13 mouse cellular contexts compared by ENCODE assay signal in the genomic region with DNA sequence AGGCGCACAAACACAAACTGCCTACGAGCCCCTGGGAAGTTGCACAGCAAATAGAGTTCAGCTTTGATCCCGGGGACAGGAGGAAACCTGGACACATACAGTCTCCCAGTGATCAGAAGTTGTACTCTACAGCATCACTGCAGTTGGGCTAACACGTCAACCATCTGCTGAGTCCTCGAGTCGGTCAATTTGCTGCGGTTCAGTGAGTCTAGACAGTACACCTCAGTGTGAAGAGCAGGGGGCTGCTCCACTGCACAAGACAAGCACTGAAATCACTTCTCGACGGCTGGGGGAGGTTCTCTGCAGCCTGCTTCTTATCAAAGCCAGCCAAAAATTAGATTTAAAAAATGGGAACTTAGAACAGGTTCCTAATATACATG.
DNase-seq lines count a peak whose midpoint lies in the region; ATAC-seq and TF ChIP-seq lines count a peak whose summit lies in the region.
"Had no signal": no experiment of that assay in that cellular context is flagged by ENCODE, and none has a peak within 500 bp of the region (broad histone marks: within the 10 kb centered on the region; RNA-seq: fewer than 3 reads in every experiment).

No protein-coding gene starts in this region.

- no peaks in the 10 kb centered on the region for H3K4me1 ChIP-seq in hindbrain, embryonic 11.5 days (replicated peaks; ENCODE audit: control insufficient read depth, insufficient read depth, low read length)
- H3K4me1 ChIP-seq: heart, embryonic 15.5 days had no signal

- DNase-seq in cerebellum, postnatal 10 days: peak; percentile 51 to 68
- no peak for DNase-seq in cerebellum, adult 9-10 months
- DNase-seq in left cerebral cortex, postnatal 4 days: peak; percentile 74
- DNase-seq in left cerebral cortex, adult 2 months (ENCODE audit: extremely low spot score in 1 of 2, low spot score in 2 of 2): no peak
- DNase-seq in hindbrain, embryonic 11.5 days (ENCODE audit: low spot score): peak; percentile 25
- peak; percentile 95 for DNase-seq in retina, postnatal 1 day
- DNase-seq in gastrocnemius, postnatal 36 days: no peak
- DNase-seq in adrenal gland, adult (ENCODE audit: inconsistent age in 2 of 2, low spot score in 1 of 2): no peak
- DNase-seq: cerebellum, adult 8-10 months; gastrocnemius, postnatal 10 days; kidney, postnatal 25 days had no signal

- no peak overlapping the region for H3K4me3 ChIP-seq in left cerebral cortex, adult 2 months
- no peak overlapping the region for H3K4me3 ChIP-seq in hindbrain, embryonic 11.5 days (ENCODE audit: low read depth, low read length)
- H3K4me3 ChIP-seq: heart, embryonic 15.5 days had no signal

- intact Hi-C loops in left cerebral cortex, postnatal 4 days (cut with DNase I): no loop called here
- intact Hi-C loops in left cerebral cortex, adult 2 months (cut with DNase I): no loop called here
- intact Hi-C loops in gastrocnemius, postnatal 36 days (cut with DNase I): no loop called here

- no peak for TF ChIP-seq CTCF in left cerebral cortex, adult 2 months (IDR thresholded peaks at IDR 0.05)

- no peak overlapping the region for H3K4me2 ChIP-seq in hindbrain, embryonic 11.5 days (replicated peaks; ENCODE audit: low read depth, low read length)
- H3K4me2 ChIP-seq: heart, embryonic 15.5 days; liver, embryonic 11.5 days had no signal

- no peaks in the 10 kb centered on the region for H3K27me3 ChIP-seq in hindbrain, embryonic 11.5 days (ENCODE audit: control insufficient read depth, insufficient read depth, low read length)
- H3K27me3 ChIP-seq: heart, embryonic 15.5 days had no signal

- no peak overlapping the region for H3K9ac ChIP-seq in hindbrain, embryonic 11.5 days (ENCODE audit: low read depth, low read length)
- H3K9ac ChIP-seq: heart, embryonic 15.5 days had no signal

- WGBS in hindbrain, embryonic 11.5 days: 68% methylated on average over 9 of the region's 9 CpGs

- no peaks in the 10 kb centered on the region for H3K9me3 ChIP-seq in hindbrain, embryonic 11.5 days (ENCODE audit: control insufficient read depth, low read length)
- H3K9me3 ChIP-seq: heart, embryonic 15.5 days had no signal

- H3K36me3 ChIP-seq in hindbrain, embryonic 11.5 days (ENCODE audit: control insufficient read depth, insufficient read depth, low read length): no peaks in the 10 kb centered on the region
- H3K36me3 ChIP-seq: heart, embryonic 15.5 days had no signal

- H3K27ac ChIP-seq in left cerebral cortex, adult 2 months: no peak overlapping the region
- no peak overlapping the region for H3K27ac ChIP-seq in hindbrain, embryonic 11.5 days (ENCODE audit: low read depth, low read length)
- H3K27ac ChIP-seq: heart, embryonic 15.5 days had no signal

- ATAC-seq in hindbrain, embryonic 11.5 days (ENCODE audit: low FRiP score): peak; percentile 78

Comparison
In these comparisons a context has a peak if more than half of its experiments do, and no peak if none do; other contexts are left out.
1. DNase-seq: peak in cerebellum, postnatal 10 days (2 of 2), left cerebral cortex, postnatal 4 days (single experiment), hindbrain, embryonic 11.5 days (single experiment) and retina, postnatal 1 day (single experiment); none in cerebellum, adult 9-10 months (single experiment), left cerebral cortex, adult 2 months (0 of 2), gastrocnemius, postnatal 36 days (0 of 2) and adrenal gland, adult (0 of 2).